Mouse (Mus musculus): Measurements from ENCODE around the gene Gstm5. TPM values are rescaled to one million over a fixed set of nuclear protein-coding genes. Genes with fewer than 3 reads are reported as not detected.

Gstm5 gene
- 121 and 124 TPM in 2 replicates for polyA plus RNA-seq (2016; fragmentation: Nextera tagmentation; extraction: Ambion mirVana)

GRCm38 (mm10) chr3:107895720-107896569, at the start of gene Gstm5:
Gstm5 (plus strand) TSS chr3:107895821.
- WGBS (ENCODE audit: insufficient replicate concordance): 6% methylated on average over 40 of the region's 40 CpGs
- Histone ChIP-seq H3K4me3 (peak within 1 kb of the TSS; percentile 73), H3K9me3 (replicated peaks) (no peaks in the 10 kb centered on the region), H3K27me3 (replicated peaks) (no peaks in the 10 kb centered on the region), H3K27ac (peak within 1 kb of the TSS; percentile 88), H3K9ac (peak within 1 kb of the TSS; percentile 87), H3K4me1 (peaks cover 19% of the 10 kb centered on the region), H3K4me2 (peak within 1 kb of the TSS; percentile 97), H3K36me3 (peaks cover 21% of the 10 kb centered on the region)
- peak; percentile 87 for ATAC-seq

DNA sequence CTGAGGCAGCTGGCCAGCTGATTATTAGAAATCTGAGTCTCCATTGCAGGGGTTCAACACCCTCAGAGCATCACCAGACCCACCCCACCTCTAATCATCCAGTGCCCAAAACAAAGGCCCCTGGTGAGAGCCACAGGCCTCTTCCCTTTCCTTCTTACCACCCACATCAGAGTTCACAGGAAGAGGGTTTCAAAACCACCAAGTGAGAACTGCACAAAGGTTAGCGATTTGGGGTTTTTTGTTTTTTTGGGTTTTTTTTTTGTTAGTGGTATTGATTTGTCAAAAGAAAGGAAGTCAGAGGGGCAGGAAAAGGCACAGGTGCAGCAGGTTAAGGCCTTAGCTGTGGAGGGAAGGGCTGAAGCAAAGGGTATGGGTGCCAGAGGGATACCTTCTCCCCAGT, 49.4 kb upstream of the Gstm5 start:
- H3K4me1 ChIP-seq: peaks cover 18% of the 10 kb centered on the region; the same call in 1 of the 2 replicates
- H3K9me3 ChIP-seq (replicated peaks): no peaks in the 10 kb centered on the region
- H3K4me2 ChIP-seq: no peak overlapping the region
- 7% methylated on average over 1 of the region's 1 CpGs for WGBS (ENCODE audit: insufficient replicate concordance)
- no peak for ATAC-seq
- H3K27me3 ChIP-seq (replicated peaks): peaks cover 18% of the 10 kb centered on the region; the same call in 1 of the 2 replicates
- H3K4me3 ChIP-seq: no peak overlapping the region
- no peaks in the 10 kb centered on the region for H3K36me3 ChIP-seq
- no peak overlapping the region for H3K27ac ChIP-seq
- no peak overlapping the region for H3K9ac ChIP-seq

DNA sequence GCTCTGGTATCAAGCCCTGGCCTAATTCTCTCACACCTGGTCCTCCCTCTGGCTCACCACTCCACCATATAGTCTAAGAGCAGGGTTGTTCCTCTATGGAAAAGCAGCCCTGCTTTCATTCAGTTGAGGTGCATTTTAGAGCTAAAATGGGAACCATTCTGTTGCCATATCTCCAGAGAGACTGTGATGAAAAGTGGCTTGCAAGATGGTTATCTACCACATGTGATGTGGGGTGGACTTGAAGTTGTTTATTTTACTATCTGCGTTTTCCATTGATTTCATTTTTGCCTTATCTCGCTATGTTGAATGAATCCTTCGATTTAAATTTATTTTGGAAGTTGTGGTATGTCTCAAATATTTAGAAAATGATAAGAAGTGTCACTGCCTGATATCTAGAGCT, 48.8 kb upstream of the Gstm5 start:
- peaks cover 18% of the 10 kb centered on the region; the same call in 1 of the 2 replicates for H3K27me3 ChIP-seq (replicated peaks)
- no peak for ATAC-seq
- H3K4me2 ChIP-seq: no peak overlapping the region
- no peak overlapping the region for H3K9ac ChIP-seq
- H3K4me3 ChIP-seq: no peak overlapping the region
- H3K9me3 ChIP-seq (replicated peaks): no peaks in the 10 kb centered on the region
- WGBS (ENCODE audit: insufficient replicate concordance): 36% methylated on average over 3 of the region's 3 CpGs
- H3K36me3 ChIP-seq: no peaks in the 10 kb centered on the region
- H3K27ac ChIP-seq: no peak overlapping the region
- peaks cover 18% of the 10 kb centered on the region; the same call in 1 of the 2 replicates for H3K4me1 ChIP-seq

- WGBS (ENCODE audit: insufficient replicate concordance): 49% methylated on average over 4 of the region's 4 CpGs
- Histone ChIP-seq H3K4me2 (no peak overlapping the region), H3K36me3 (no peaks in the 10 kb centered on the region), H3K9ac (no peak overlapping the region), H3K27me3 (replicated peaks) (peaks cover 20% of the 10 kb centered on the region; the same call in 1 of the 2 replicates), H3K4me3 (no peak overlapping the region), H3K4me1 (peaks cover 18% of the 10 kb centered on the region; the same call in 1 of the 2 replicates), H3K9me3 (replicated peaks) (no peaks in the 10 kb centered on the region), H3K27ac (no peak overlapping the region)
- no peak for ATAC-seq
Observed at GRCm38 (mm10) chr3:107848126-107848525, 47.5 kb upstream of the Gstm5 start.

DNA sequence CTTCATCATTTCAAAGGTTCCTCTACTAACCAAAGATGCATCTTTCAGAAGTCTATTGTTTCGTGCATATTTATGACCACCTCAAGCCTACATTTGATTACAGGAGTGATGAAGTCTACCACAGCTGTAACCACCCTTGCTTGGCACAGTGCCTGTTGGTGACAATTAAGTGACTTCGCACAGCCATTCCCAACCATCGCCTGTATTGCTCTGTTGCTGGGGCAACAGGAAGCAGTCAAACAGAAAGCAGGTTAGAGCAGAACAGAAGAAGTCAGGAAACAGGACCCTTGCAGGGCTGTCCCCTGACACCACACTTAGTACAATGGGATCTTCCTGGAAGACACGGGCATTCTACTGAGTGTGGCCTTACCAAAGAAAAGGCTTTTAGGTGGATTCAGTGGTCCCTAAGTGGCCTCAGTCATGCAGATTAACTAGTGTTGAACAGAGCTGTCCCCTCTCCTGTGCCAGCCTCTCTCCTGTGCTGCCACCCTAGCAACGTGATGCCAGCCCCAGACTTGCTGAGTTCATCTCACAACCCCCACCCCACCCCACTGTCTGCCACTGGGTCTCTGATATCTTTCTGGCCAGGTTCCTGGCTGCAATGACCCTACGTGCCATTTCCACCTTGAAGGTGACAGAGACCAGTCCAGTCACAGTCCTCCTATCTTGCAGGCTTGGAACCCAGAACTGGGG, 46.5 kb upstream of the Gstm5 start:
- Histone ChIP-seq H3K9me3 (replicated peaks) (no peaks in the 10 kb centered on the region), H3K4me1 (peaks cover 18% of the 10 kb centered on the region; the same call in 1 of the 2 replicates), H3K4me3 (no peak overlapping the region), H3K9ac (no peak overlapping the region), H3K27ac (no peak overlapping the region), H3K36me3 (no peaks in the 10 kb centered on the region), H3K27me3 (replicated peaks) (peaks cover 23% of the 10 kb centered on the region; the same call in 1 of the 2 replicates), H3K4me2 (no peak overlapping the region)
- no peak for ATAC-seq
- 43% methylated on average over 6 of the region's 6 CpGs for WGBS (ENCODE audit: insufficient replicate concordance)

GRCm38 (mm10) chr3:107849693-107850031, 46.0 kb upstream of the Gstm5 start:
- peak; percentile 59 for ATAC-seq
- H3K9ac ChIP-seq: no peak overlapping the region
- WGBS (ENCODE audit: insufficient replicate concordance): 48% methylated on average over 2 of the region's 2 CpGs

DNA sequence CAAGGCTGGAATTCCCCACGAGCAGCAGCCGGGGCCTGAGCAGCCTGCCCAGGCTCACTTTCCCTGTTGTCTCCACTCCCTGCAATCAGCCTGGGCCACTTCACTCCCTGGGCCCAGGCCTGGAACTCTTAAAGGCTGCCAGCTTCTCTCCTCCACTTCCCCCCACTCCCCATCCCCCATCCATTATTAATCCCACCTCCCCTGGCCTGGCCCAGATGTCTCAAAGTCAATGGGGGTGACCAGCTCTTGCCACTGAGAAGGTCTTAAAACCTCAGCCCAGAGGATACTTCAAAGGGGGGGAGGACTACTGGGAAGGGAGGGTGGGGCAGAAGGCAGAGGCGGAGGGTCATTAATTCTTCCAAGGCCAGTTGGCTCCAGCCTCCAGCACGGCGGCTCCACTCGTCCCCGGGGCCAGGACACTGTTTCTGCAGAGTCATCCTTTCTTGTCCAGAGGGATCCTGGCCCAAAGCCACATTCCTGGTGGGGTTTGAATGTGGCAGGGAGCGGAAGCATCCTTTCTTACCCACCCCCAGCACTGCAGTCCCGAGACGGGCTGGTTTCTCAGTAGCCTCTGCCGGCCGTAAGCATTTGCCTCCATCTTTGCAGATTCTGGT, 45.1 kb upstream of the Gstm5 start:
- Histone ChIP-seq H3K27ac (no peak overlapping the region), H3K9me3 (replicated peaks) (no peaks in the 10 kb centered on the region), H3K27me3 (replicated peaks) (peaks cover 35% of the 10 kb centered on the region; the same call in 1 of the 2 replicates), H3K9ac (no peak overlapping the region), H3K4me3 (no peak overlapping the region), H3K4me2 (no peak overlapping the region), H3K36me3 (no peaks in the 10 kb centered on the region), H3K4me1 (peaks cover 18% of the 10 kb centered on the region; the same call in 1 of the 2 replicates)
- ATAC-seq: no peak
- WGBS (ENCODE audit: insufficient replicate concordance): 53% methylated on average over 12 of the region's 12 CpGs

More at GRCm38 (mm10) chr3:107849693-107850031, 46.0 kb upstream of the Gstm5 start:
- Histone ChIP-seq H3K27ac (no peak overlapping the region), H3K4me2 (no peak overlapping the region), H3K27me3 (replicated peaks) (peaks cover 28% of the 10 kb centered on the region; the same call in 1 of the 2 replicates), H3K36me3 (no peaks in the 10 kb centered on the region), H3K4me3 (no peak overlapping the region), H3K4me1 (peaks cover 18% of the 10 kb centered on the region; the same call in 1 of the 2 replicates), H3K9me3 (replicated peaks) (no peaks in the 10 kb centered on the region)

- H3K27ac ChIP-seq: no peak overlapping the region
- WGBS (ENCODE audit: insufficient replicate concordance): 16% methylated on average over 7 of the region's 7 CpGs
- no peak overlapping the region for H3K4me3 ChIP-seq
- no peak overlapping the region for H3K4me2 ChIP-seq
- H3K9me3 ChIP-seq (replicated peaks): no peaks in the 10 kb centered on the region
- H3K27me3 ChIP-seq (replicated peaks): peaks cover 38% of the 10 kb centered on the region; the same call in 1 of the 2 replicates
- ATAC-seq: no peak
- no peak overlapping the region for H3K9ac ChIP-seq
- no peaks in the 10 kb centered on the region for H3K36me3 ChIP-seq
- peaks cover 12% of the 10 kb centered on the region; the same call in 1 of the 2 replicates for H3K4me1 ChIP-seq
Observed at GRCm38 (mm10) chr3:107852786-107853185, 42.8 kb upstream of the Gstm5 start.

DNA sequence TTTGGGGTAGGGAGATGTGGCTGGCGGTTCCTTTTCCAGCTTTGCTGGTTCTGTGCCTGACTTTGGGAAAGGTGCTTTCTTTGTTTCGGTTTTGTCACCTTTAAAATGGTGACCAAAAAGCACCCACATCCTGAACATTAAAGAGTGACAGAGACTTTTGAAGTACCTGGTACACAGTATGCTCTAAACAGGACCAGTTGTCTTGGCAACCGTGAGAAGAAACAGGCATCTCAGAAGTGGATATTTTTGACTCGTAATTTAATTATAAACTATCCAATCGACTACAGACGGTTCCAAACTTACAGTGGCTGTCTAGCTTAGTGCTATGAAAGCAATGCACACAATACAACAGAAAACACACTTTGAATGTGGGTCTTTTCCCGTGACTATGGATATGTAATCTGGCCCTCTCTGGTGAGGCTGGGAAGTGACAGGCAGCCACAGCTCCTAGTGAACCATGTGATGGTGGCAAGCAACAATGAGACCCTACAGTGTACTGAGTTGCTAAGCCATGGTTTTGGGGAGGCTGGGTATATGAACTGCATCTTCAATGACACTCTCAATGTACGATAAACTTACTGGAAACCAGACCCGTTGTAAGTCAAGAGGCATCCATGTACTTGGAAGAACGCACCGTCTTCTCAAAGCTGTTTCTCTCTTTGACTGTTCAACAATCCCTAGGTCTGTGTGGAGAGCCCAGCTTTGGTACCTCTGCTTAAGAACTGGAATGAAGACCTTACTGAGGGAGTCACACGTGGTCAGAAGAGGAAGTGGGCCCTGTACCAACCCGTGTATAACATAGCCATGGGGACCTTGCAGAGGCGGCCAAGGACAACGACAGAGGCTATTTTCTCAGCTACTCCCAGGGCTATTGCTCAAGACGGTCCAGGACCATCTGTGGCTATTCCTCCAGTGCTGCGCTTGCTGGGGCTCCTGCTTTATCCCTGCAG, 42.1 kb upstream of the Gstm5 start:
- Histone ChIP-seq H3K36me3 (no peaks in the 10 kb centered on the region), H3K27me3 (replicated peaks) (peaks cover 32% of the 10 kb centered on the region; the same call in 1 of the 2 replicates), H3K9me3 (replicated peaks) (no peaks in the 10 kb centered on the region), H3K27ac (no peak overlapping the region), H3K9ac (no peak overlapping the region), H3K4me1 (peaks cover 12% of the 10 kb centered on the region; the same call in 1 of the 2 replicates), H3K4me3 (no peak overlapping the region), H3K4me2 (no peak overlapping the region)
- no peak for ATAC-seq
- WGBS (ENCODE audit: insufficient replicate concordance): 58% methylated on average over 17 of the region's 17 CpGs

GRCm38 (mm10) chr3:107855368-107855767, 40.3 kb upstream of the Gstm5 start:
- H3K9ac ChIP-seq: no peak overlapping the region
- peaks cover 31% of the 10 kb centered on the region; the same call in 1 of the 2 replicates for H3K27me3 ChIP-seq (replicated peaks)
- H3K4me3 ChIP-seq: no peak overlapping the region
- no peak for ATAC-seq
- no peak overlapping the region for H3K4me2 ChIP-seq
- H3K27ac ChIP-seq: no peak overlapping the region
- no peaks in the 10 kb centered on the region for H3K36me3 ChIP-seq
- 75% methylated on average over 13 of the region's 13 CpGs for WGBS (ENCODE audit: insufficient replicate concordance)
- H3K4me1 ChIP-seq: no peaks in the 10 kb centered on the region; the same call in 1 of the 2 replicates
- H3K9me3 ChIP-seq (replicated peaks): no peaks in the 10 kb centered on the region

GRCm38 (mm10) chr3:107857646-107858045, 38.0 kb upstream of the Gstm5 start:
- peaks cover 21% of the 10 kb centered on the region; the same call in 1 of the 2 replicates for H3K27me3 ChIP-seq (replicated peaks)
- no peak overlapping the region for H3K4me2 ChIP-seq
- ATAC-seq: no peak
- H3K9me3 ChIP-seq (replicated peaks): no peaks in the 10 kb centered on the region
- no peak overlapping the region for H3K4me3 ChIP-seq
- no peaks in the 10 kb centered on the region for H3K36me3 ChIP-seq
- no peak overlapping the region for H3K27ac ChIP-seq
- H3K4me1 ChIP-seq: no peaks in the 10 kb centered on the region; the same call in 1 of the 2 replicates
- WGBS (ENCODE audit: insufficient replicate concordance): 52% methylated on average over 6 of the region's 6 CpGs
- H3K9ac ChIP-seq: no peak overlapping the region
